Mouse (Mus musculus): ENCODE data around the gene Jmjd1c. TPM values are rescaled to one million over a fixed set of nuclear protein-coding genes. Genes with fewer than 3 reads are reported as not detected.
A peak's percentile ranks its signal among the peaks of the same experiment; 100 is the strongest.
"Not testable (repeated sequence)": the region's sequence is repeated elsewhere in the genome, so short reads cannot be mapped to it uniquely, and the experiment has no call there.

Gene Jmjd1c
- total RNA-seq, 2 experiments from 2014 or later, result 31.5 to 34.6 TPM

DNA sequence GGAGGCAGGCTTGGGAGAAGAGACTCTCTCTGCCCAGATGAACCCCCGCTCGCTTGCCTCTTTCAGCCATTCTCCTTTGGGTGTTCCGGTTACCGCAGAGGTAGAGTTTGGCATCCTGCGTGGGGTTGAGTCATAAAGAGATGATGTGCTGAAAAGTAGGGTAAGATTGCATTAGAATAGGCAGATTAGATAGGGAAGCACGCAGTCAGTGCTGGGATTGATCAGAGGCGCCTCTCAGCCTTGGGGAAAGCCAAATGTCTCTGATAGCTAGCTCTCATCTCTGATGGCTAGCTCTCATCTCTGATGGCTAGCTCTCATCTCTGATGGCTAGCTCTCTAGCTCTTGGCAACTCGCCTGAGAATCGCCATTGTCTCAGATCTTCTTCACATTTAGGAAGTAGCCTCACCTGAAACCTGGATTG is 4.9 kb downstream of the Jmjd1c start:
- no peak for DNase-seq

DNA sequence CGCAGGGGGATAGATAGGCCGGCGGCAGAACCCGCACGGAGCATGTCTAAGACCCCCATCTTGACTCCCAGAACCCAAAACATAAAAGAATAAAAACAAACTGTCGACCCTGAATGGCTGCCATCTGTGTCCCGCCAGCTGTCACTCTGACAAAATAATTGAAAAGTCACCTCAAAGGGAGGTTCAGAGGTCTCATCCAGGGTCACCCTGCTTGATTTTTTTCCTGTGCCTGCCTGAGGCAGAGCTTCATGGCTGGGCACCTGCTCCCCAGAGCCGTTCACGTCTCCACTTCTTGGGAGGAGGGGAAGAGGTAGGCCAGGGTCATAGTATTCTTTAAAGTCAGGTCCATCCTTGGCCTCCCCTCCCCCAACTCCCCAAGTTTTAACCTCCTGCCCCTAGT is 8.6 kb downstream of the Jmjd1c start:
- DNase-seq, result no peak

DNA sequence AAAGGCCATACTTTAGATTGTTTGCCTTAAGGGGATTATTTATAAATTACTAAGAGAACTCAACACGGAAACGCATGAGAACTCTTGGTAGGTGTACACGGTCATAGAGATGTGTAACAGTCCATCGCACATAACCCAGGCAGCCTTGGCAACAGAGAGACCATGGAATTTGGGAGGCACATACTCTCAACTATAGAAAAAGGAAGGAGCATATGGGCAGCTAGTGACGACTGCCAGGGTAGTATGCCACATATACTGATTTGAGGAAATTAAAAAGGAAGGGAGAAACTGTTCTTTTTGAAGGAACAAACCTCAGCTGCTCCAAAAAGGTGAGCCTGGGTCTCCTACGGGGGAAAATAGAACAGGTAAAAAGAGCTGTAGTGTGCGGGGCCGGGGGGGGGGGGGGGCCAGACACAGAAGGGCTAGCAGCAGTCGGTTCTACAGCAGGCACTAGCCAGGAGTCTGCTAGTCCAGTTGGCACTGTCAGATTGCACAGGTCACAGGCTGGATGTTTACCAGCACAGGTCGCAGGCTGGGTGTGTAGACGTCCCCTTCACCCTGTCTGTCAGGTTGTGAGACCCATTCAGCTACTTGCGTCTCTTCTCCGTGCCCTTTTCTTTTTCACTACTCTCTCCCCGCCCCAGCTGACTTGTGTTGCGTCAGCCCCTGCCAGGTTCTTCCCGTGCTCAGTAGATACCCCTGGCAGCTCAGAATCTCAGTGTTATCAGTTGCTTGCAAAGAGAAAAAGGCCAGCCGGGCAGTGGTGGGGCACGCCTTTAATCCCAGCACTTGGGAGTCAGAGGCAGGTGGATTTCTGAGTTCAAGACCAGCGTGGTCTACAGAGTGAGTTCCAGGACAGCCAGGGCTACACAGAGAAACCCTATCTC is 9.6 kb downstream of the Jmjd1c start:
- DNase-seq, result peak in 1 of 2 experiments; percentile 36

DNA sequence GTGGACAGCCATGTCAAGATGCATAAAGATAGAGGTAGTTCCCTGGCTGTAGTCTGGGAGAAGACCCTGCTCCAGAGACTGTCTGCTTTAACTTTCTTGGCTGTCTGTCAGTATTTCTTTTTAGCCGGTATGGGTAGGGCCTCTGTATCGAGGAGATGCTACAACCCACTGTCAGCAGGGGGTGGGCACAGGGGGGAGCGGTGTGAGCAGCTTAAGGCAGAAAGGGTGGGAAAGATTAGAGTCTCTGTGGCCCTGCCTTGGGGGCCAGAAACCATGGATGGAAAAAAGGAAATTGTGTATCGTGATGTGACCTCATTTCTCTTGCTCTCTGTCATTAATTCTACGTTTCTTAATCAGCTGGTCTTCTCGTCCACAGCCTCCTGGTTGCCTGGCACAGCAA is 10.5 kb downstream of the Jmjd1c start:
- DNase-seq, result no peak

DNA sequence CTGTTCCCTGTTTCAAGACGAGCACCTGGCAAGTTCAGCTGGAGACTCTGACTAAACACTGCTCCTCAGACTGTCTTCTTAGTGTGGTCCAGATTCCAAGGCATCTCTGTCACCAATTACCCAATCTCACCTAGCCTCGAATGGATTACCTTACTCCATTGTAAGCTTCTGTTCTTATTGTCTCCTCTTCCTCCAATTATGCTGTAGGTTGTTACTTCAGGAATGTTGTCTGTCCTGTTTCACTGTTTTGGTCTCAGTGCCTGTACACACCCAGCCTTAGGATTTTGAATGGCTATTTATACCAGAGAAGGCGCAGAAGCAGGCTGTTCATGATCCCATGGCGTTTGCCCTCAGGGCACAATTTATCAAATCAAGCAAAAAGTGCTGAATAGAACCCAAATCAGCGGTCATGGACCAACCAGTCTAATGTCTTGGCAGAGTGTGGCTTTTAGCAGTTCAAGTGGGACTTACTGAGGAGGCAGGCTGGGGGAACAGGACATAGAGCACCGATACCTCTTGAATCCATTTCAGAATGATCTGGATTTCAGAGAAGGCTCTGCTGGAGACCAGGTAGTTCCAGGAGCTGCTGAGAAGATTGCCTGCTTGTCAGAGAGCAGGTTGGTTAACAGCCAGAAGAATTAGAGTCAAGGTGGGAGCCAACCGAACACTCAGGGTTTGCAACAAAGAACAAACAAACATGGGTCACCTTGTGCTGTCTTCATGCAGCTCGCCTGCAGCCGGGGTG is 11.3 kb downstream of the Jmjd1c start:
- DNase-seq, result no peak

DNA sequence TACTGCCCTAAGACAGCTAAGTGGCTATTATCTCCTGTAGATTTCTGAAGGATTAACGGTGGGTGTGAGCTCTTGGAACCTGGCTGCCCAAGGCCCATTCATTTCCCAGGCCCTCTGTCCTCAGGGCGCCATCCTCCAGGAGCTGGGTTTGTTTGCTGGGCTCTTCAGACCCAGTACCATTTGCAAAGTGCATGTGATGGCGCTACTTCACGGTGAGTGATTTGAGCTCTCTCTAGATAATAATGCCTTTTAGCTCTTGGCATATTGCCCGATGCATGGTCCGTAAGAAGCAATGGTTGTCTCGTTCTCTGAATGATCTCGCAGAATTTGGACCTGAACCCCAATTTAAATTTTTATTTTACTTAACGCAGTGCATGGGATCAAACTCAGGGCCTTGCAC is 12.2 kb downstream of the Jmjd1c start:
- DNase-seq, result no peak

DNA sequence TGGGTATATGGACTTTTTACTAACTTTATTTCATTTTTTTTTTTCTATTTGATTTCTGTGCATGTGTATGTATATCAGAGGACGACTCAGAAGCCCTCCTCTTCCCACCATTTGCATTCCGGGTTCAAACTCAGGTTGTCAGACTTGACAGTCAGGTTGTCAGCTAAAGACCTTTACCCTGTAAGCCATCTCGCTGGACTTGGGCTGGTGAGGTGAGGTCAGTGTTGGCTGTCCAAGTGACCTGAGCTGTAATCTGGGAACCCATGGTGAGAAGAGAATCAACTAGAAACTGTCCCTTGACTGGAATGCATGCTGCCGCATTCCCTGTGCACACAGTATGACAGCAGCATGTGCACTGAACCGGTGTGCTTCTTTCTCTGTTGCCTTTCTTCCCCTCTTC is 13.7 kb downstream of the Jmjd1c start:
- no peak for DNase-seq

DNA sequence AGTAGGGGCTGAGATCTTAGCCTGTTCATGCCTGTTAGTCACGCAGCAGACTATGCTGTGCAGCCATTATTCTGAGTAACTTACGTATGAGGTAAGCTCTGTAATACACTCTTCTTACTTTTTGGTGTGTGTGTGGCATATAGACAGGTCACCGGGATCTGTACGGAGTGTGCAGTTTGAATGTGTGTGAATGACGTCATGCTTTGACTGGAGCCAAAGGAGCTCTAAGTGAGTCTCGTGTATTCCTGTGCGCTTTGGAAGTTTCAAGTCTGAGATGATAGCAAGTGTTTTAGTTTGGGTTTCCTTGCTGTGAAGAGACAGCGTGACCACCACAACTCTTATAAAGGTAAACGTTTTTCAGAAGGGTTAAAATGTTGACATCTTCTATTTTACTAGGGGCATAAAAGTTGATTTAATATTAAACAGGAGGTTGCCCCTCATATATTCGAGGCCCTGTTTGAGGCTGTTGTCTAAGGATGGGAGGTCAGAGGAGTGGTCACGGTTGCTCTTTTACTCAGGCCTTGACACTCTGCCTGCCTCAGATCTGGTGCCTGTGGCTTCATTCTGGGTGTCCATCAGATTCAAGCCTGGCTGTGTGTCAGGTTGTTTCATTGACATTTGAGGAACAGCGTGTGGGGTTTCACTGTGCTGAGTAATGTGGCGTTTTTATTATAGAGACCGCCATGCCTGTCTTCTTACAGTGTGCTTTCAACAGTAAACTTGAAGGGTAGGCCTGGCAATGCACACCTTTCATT is 15.3 kb downstream of the Jmjd1c start:
- DNase-seq, result no peak

DNA sequence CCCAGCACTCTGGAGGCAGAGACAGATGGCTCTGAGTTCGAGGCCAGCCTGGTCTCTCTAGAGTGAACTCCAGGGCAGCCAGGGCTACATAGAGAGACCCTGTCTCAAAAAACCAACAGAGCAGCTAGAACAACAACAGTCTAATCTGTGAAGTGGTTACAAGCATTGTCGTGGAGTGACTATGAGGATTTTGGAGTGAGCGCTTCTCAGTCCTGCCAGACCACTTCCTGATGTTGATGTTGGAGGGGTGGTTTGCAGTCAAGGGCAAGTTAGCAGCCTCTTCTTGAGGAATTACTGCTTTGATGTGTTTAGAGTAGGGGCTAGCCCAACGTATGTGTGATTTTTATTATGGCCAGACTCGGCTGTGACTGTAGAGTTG is 15.9 kb downstream of the Jmjd1c start:
- no peak for DNase-seq

DNA sequence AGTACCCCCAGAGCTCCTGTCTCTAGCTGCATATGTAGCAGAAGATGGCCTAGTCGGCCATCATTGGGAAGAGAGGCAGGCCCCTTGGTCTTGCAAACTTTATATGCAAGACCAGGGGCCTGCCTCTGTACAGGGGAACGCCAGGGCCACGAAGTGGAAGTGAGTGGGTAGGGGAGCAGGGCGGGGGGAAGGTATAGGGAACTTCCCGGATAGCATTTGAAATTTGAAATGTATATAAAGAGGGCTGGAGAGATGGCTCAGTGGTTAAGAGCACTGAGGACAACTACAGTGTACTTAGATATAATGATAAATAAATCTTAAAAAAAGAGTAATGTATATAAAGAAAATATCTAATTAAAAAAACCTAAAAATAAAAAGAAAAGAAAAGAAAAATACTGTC is 17.0 kb downstream of the Jmjd1c start:
- not testable (repeated sequence) for DNase-seq

DNA sequence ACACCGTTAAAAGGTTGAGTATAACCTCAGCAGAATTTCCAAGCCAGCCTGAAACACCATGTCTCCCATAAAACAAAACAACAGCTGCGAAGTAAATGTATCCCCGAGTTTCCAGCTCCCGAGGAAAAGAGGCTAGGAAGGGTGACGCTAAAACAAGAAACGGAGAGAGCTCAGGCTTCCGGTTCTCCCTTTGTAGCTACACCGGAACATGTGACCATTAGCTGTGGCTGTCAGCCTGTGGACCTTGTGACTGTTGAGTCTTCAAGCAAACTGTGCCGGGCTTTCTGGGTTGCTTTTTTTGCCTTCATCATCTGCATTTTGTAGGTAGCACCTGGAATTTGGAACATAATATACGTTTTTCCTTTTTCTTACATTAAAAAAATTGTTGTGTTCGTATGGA is 17.9 kb downstream of the Jmjd1c start:
- peak in 1 of 2 experiments; percentile 40 for DNase-seq

DNA sequence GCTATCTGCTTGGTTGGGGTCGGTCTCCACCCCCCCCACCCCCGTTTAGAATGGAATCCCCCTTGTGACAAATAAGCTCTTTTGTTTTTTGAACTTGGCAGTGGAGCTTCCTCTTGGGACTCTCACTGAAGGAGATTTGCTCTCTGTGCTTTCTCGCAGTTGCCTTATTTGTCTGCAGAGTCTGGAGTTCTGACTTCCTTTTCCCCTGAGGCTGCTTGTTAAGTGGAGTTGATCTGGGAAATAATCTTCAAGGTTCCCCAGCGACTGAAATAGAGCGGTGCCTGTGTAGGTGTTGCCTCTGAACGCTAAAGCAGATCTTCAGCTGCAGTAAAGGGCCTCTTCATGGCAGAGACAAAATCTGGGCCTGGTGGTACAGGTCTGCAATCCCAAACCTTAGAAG is 19.2 kb downstream of the Jmjd1c start:
- peak; percentile 68 to 79 for DNase-seq

DNA sequence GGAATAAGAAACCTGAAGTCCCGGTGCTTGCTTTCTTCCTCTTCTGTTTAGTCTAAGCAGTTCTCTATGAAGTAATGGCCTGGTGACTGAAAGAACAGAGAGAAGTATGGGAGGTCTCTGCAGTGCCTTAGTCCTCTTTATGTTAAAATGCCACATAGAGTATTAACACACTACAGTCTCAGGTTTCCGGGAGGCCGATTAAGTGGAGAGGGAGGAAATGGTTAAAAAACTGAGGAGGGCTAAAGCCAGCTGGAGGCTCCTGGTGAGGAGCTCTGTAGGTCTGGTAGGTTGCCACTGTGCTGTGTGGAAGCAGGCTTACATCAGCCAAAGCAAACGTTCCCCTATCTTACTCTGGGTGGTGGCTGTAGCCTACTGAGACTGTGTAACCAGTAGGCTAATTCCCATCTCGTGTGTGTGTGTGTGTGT is 19.8 kb downstream of the Jmjd1c start:
- peak; percentile 73 to 76 for DNase-seq

DNA sequence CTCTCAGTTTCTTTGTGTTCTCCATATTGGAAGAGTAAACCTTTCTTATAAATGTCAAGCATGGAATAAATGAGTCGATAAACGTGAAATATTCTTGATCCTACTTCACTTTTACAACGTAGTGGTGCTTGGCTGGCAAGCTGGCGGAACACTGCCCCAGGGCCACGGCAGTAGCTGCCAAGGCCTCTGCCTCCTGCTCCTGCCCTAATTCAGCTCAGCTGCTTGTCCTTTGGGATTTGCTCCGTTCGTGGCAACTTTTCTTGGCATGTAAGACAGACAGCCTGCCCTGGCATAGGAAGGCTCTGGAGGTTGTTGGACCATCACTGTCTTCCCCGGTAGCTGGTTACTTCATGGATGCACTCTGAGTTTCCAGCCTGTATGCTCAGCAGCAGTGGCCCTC is 20.3 kb downstream of the Jmjd1c start:
- DNase-seq, result peak in 1 of 2 experiments; percentile 42

DNA sequence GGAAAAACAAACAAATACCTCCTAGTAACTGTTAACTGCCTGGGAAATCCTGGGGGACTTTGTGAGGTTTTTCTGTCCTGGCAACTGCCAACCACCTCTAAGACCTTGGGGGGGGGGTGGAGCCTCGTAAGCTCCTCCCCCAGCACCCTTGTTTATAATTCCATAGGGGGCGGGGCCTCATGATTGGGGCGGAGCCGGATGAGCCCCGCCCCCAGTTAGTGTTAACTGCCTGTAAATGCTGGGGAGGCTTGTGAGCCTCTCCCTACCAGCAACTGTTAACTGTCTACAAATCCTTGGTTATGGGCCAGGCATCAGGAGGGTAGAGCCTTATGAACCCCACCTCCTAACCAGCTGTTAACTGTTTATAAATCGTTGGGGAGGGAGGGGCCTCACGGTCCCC is 23.4 kb downstream of the Jmjd1c start:
- DNase-seq, result no peak

DNA sequence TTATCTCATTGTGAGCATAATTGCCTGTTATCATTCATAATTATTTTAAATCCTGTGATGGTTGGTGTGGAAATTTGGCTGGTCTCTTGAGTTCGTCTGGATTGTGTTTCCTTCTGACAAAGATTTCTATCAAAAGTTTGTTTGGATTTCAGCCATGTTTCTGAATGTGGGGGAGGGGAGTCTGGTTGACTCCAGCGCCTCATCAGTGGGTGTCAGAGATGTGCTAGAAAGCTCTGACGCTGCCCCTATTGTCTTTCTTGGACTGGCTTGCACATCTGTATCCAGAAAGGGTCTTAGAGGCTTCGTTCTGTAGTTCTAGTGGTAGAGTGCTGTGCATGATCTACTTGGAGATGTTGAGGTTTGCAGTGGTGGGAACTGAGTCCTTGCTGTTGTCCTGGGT is 24.3 kb downstream of the Jmjd1c start:
- no peak for DNase-seq

DNA sequence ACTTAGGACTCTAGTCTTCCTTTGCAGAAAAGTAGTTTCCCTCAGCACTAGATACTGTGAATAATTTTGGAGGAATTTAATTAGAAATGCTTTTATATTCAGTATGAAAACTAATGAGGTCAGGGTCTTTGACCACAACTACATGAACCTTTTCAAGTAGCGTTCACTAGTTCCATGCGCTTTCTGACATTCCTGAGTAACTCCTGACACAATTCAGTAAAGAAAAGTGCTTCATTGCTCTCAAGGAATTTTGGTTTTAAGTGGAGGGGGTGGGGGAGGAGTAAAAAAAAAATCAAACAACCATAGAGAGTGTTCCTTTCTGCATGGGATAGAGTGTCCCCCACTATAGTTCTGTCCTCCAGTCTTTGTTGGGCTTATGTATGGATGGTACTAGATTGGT is 24.7 kb downstream of the Jmjd1c start:
- no peak for DNase-seq

DNA sequence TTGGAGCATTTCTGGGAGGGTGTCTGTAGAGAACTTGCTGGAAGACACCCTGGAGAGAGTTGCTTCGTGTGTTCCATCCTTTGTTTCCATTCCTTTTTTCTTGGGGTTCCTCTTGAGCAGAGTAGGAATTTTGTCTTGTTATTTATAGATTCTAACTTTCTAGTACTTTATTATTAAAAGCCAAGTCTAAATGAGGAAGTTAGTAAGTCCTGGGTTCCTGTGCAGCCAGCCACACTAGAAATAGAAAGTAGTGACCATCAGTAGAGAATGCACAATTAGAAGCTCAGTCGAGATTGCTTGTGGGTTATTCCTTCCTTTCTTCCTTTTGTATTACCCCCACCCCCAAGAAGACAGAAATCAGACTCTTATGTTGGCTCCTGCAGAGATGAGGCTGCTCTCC is 27.8 kb downstream of the Jmjd1c start:
- DNase-seq, result no peak

DNA sequence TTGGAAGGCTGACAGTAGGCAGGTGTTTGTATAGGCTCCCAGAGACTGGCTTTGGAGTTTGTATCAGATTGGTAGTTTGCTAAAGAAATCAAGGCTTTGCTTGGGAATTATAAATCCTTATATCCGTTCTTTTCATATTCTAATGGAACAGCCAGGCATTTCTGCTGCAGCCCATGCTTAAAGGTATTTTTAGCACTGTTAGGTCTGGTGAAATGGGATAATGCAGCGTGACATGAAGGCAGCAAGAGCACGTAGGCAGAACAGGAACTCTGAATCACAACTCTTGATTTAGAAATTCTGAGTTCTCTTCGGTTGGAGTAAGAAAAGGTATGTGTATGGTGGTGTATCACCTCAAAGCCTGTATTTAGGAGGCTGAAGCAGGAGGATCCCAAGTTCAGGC is 28.2 kb downstream of the Jmjd1c start:
- no peak for DNase-seq

DNA sequence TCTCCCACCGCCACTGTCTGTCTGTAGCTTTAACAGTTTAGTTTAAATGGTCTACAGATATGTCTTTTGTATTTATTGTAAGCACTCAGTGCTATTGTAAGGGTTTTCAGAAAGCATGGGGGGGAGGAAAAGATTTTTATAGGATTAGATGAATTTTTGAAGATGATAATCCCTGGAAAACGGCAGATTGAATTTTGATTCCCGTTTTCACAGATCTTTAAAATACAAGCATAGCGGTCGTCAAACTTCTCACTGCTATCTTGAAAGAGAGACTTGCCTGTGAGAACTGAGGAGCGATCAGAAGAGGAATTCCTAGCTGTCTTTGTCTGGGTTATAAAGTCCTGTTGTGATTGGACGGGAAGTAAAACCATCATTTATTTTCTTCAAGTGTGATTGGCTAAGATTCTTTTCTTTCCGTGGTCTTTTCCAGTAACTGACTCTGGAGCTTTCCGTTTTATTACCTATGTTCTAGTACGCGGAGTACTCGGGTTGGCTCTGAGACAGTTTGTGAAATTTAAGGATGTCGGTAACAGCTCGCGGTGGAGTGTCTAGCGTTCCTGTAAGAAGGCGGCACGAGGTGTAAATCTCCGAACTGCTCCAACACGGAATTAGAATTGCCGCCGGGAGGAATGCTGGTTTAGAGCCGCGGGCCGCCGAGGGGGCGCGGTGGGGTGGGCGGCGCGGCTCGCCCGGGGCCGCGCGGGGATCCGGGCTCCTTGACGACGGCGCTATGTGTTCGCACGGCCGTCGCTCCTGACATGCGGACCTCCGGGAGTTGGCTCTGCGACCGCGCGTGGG is 30.3 kb downstream of the Jmjd1c start:
- peak; percentile 64 to 73 for DNase-seq

DNA sequence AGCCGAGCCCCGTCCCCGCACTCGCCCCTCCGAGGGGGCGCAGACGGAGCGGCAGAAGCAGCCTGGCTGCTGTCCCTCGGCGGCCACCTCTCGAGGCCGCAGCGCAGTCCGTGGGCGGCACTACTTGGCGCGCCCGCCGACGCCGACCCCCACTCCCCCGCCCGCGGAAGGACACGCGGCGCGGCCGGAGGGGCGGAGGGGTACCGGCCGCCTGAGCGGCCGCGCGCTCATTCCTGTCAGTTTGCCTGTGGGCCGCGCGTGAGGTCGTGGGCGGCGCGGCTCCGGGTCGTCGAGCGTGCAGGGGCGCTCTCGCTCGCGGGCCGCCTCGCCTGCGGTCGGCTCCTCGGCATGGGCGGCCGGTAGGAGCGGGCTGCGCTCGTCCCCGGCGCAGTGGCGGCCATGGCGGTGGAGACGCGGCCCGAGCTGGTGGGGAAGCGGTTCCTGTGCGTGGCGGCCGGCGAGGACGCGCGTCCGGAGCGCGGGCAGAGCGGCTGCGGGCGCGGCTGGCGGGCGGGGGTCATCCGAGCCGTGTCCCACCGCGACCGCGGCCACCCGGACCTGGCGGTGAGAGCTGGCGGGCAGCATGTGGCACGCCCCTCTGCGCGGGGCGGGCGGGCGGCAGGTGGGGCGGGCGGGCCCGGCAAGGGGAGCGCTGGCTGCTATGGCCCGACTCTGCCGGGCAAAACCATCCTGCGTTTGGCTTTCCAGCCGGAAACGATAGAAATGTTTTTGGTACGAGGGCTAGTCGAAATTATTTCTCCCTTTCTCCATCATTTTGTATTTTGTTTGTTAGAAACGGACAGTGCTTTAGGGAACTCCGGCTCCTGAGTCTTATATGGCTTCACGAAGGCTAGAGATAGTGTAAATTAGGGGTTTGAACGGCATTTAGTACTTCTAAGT is 31.2 kb downstream of the Jmjd1c start:
- peak; percentile 50 to 55 for DNase-seq

Data from heart, adult 18-20 months (tissue).